Mouse (Mus musculus): ENCODE measurements around the gene Smad1. TPM values are rescaled to one million over a fixed set of nuclear protein-coding genes. Genes with fewer than 3 reads are reported as not detected.

Gene Smad1
- polyA plus RNA-seq, 1 experiment from 2014 or later: 65.6 TPM

DNA sequence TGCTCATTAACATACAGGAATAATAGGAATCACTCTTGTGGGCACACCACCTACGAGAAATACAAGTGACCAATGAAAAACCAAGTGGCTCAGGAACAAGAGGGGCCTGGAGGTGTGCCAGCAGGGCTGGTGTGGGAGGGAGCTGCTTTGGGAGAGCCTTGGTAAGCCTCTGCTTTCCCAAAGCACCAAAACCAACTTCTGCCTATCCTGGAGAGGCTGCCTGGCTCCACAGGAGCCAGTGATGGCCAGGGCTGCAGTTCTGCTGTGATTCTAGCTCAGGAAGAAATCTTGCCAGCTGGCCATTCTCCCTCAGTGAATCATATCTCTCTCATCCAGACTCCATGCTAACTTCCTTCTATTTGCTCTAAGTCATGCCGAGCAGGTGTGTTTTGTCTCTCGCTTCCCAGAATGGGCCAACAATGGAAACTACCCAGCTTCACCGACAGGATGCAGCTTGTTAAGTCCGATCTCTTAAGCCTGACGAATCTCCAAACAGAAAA lies 49.2 kb downstream of the Smad1 start:
- Histone ChIP-seq H3K27ac (ENCODE audit: low read length) (peak overlapping the region; percentile 56), H3K4me2 (ENCODE audit: low read length) (peak overlapping the region; percentile 20), H3K27me3 (replicated peaks; ENCODE audit: control insufficient read depth, insufficient read depth, low read length) (no peaks in the 10 kb centered on the region), H3K4me1 (replicated peaks; ENCODE audit: control insufficient read depth, insufficient read depth, low read length) (peaks cover 29% of the 10 kb centered on the region), H3K9ac (replicated peaks; ENCODE audit: low read depth, low read length) (no peak overlapping the region), H3K4me3 (replicated peaks; ENCODE audit: low read length) (no peak overlapping the region), H3K36me3 (ENCODE audit: control insufficient read depth, insufficient read depth) (no peaks in the 10 kb centered on the region), H3K9me3 (ENCODE audit: control insufficient read depth, low read length) (no peaks in the 10 kb centered on the region)
- 8% methylated on average over 6 of the region's 6 CpGs for WGBS
- ATAC-seq: peak; percentile 82

DNA sequence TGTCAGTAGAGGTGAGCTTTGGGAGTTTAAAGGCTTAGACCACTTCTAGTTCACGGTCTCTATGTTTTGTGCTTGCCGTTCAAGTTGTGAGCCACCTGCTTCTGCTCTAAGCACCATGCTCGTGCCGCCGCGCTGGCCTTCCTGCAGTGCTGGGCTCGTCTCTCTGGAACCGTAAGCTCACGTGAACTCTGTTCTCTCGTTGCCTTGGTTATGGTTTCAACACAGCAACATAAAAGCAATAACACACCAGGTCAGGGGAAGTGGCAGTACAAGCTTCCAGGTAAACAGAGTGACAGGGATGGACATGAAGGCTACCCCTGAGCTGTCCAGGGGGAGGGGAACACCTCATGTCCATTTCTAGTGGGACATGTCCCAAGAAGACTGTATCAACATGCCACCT lies 52.9 kb downstream of the Smad1 start:
- Histone ChIP-seq H3K9ac (replicated peaks; ENCODE audit: low read depth, low read length) (no peak overlapping the region), H3K36me3 (ENCODE audit: control insufficient read depth, insufficient read depth) (peaks cover 10% of the 10 kb centered on the region; the same call in 1 of the 2 replicates), H3K27me3 (replicated peaks; ENCODE audit: control insufficient read depth, insufficient read depth, low read length) (no peaks in the 10 kb centered on the region), H3K27ac (ENCODE audit: low read length) (no peak overlapping the region), H3K4me2 (ENCODE audit: low read length) (no peak overlapping the region), H3K4me1 (replicated peaks; ENCODE audit: control insufficient read depth, insufficient read depth, low read length) (peaks cover 16% of the 10 kb centered on the region), H3K9me3 (ENCODE audit: control insufficient read depth, low read length) (no peaks in the 10 kb centered on the region), H3K4me3 (replicated peaks; ENCODE audit: low read length) (no peak overlapping the region)
- WGBS: 92% methylated on average over 10 of the region's 10 CpGs
- no peak for ATAC-seq

GRCm38 (mm10) chr8:79345856-79346255 lies 53.5 kb downstream of the Smad1 start:
- WGBS: 76% methylated on average over 6 of the region's 6 CpGs
- H3K36me3 ChIP-seq (ENCODE audit: control insufficient read depth, insufficient read depth): peaks cover 10% of the 10 kb centered on the region; the same call in 1 of the 2 replicates
- no peaks in the 10 kb centered on the region for H3K9me3 ChIP-seq (ENCODE audit: control insufficient read depth, low read length)
- H3K27me3 ChIP-seq (replicated peaks; ENCODE audit: control insufficient read depth, insufficient read depth, low read length): no peaks in the 10 kb centered on the region
- peaks cover 16% of the 10 kb centered on the region for H3K4me1 ChIP-seq (replicated peaks; ENCODE audit: control insufficient read depth, insufficient read depth, low read length)
- H3K4me2 ChIP-seq (ENCODE audit: low read length): no peak overlapping the region
- H3K9ac ChIP-seq (replicated peaks; ENCODE audit: low read depth, low read length): no peak overlapping the region
- H3K27ac ChIP-seq (ENCODE audit: low read length): no peak overlapping the region
- no peak for ATAC-seq
- no peak overlapping the region for H3K4me3 ChIP-seq (replicated peaks; ENCODE audit: low read length)

DNA sequence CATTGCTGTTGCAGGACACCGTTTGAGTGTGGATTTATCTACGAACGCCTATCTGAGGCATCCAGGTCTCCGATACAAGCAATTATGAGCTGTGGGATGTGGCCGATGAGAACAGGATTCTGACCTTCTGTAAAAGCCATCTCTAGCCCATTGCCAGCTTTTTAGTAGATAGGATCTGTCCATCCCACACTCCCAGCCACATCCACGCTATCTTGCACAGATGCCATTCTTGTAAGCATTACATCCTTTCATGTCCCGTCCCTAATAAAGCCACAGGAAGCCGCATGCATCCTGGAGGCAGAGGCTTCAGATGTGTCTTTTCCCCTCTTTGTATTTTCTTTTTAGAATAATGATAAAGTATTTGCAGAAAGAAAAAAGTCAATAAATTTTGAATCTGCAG lies 58.1 kb downstream of the Smad1 start:
- Histone ChIP-seq H3K4me1 (replicated peaks; ENCODE audit: control insufficient read depth, insufficient read depth, low read length) (no peaks in the 10 kb centered on the region), H3K27me3 (replicated peaks; ENCODE audit: control insufficient read depth, insufficient read depth, low read length) (no peaks in the 10 kb centered on the region), H3K4me3 (replicated peaks; ENCODE audit: low read length) (no peak overlapping the region), H3K9me3 (ENCODE audit: control insufficient read depth, low read length) (no peaks in the 10 kb centered on the region), H3K36me3 (ENCODE audit: control insufficient read depth, insufficient read depth) (peaks cover 19% of the 10 kb centered on the region; the same call in 1 of the 2 replicates), H3K9ac (replicated peaks; ENCODE audit: low read depth, low read length) (no peak overlapping the region), H3K4me2 (ENCODE audit: low read length) (no peak overlapping the region), H3K27ac (ENCODE audit: low read length) (no peak overlapping the region)
- ATAC-seq: no peak
- 94% methylated on average over 8 of the region's 8 CpGs for WGBS

DNA sequence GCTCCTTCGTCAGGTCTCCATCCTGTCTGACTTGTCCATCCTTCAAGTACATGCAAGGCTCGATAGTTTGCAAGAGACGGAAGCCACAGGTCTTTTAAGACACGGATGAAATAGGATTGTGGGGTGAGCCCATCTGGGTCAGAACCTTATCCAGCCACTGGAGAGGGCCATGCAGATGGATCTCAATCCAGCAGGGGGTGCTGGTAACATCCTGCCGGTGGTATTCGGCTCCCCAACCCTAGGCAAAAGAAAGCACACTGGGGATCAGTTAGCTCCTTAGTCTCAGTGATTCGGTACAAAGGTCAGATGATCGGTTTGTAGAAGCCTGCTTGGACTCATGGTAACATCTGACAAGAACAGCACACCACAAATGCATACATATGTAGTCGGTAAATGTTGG lies 59.8 kb downstream of the Smad1 start:
- no peak for ATAC-seq
- Histone ChIP-seq H3K27me3 (replicated peaks; ENCODE audit: control insufficient read depth, insufficient read depth, low read length) (no peaks in the 10 kb centered on the region), H3K4me1 (replicated peaks; ENCODE audit: control insufficient read depth, insufficient read depth, low read length) (no peaks in the 10 kb centered on the region), H3K4me2 (ENCODE audit: low read length) (no peak overlapping the region), H3K9me3 (ENCODE audit: control insufficient read depth, low read length) (no peaks in the 10 kb centered on the region), H3K27ac (ENCODE audit: low read length) (no peak overlapping the region), H3K9ac (replicated peaks; ENCODE audit: low read depth, low read length) (no peak overlapping the region), H3K4me3 (replicated peaks; ENCODE audit: low read length) (no peak overlapping the region), H3K36me3 (ENCODE audit: control insufficient read depth, insufficient read depth) (peaks cover 19% of the 10 kb centered on the region; the same call in 1 of the 2 replicates)
- WGBS: 74% methylated on average over 9 of the region's 9 CpGs

GRCm38 (mm10) chr8:79338619-79339018 lies 60.7 kb downstream of the Smad1 start:
- Histone ChIP-seq H3K9me3 (ENCODE audit: control insufficient read depth, low read length) (no peaks in the 10 kb centered on the region), H3K9ac (replicated peaks; ENCODE audit: low read depth, low read length) (no peak overlapping the region), H3K4me2 (ENCODE audit: low read length) (no peak overlapping the region), H3K27me3 (replicated peaks; ENCODE audit: control insufficient read depth, insufficient read depth, low read length) (no peaks in the 10 kb centered on the region), H3K4me1 (replicated peaks; ENCODE audit: control insufficient read depth, insufficient read depth, low read length) (no peaks in the 10 kb centered on the region), H3K27ac (ENCODE audit: low read length) (no peak overlapping the region), H3K4me3 (replicated peaks; ENCODE audit: low read length) (no peak overlapping the region), H3K36me3 (ENCODE audit: control insufficient read depth, insufficient read depth) (peaks cover 17% of the 10 kb centered on the region; the same call in 1 of the 2 replicates)
- WGBS: 75% methylated on average over 10 of the region's 10 CpGs
- peak; percentile 34; the same call in 1 of the 2 replicates for ATAC-seq

DNA sequence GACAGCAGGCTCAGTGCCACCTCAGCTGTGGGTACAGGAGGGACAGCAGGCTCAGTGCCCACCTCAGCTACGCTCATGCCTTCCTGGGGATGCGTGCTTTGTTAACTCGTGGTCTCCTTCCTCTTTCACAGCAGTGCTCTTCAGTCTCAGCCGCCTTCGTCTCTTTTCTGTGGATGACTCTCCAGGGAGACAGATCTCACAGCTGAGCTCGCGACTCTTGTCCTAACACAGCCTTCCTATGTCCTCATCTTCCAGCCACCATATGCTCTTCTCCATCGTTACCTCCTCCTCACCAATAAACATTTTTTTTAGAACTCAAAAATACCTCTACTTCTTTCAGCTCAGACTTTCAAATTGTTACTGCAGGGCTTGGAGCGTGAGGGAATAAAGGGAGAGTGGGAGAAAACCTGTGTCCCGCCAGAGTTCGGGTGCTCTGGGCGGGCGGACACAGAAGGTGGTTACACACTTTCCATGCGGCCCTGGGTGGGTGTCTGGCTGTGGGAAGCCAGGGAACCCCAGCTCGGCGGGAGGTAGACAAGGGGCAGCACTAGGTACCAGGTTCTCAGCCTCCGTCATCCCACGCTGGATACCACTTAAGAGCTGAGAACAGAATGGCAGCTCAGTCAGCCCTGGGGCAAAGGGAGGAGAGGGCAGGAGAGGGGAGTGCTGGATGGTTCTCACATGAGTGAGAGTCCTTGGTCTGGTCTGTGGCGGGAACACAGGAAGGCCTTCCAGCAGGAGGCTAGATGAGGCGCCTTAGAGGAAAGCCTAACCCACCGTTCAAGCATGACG lies 67.0 kb downstream of the Smad1 start:
- Histone ChIP-seq H3K4me2 (ENCODE audit: low read length) (no peak overlapping the region), H3K4me1 (replicated peaks; ENCODE audit: control insufficient read depth, insufficient read depth, low read length) (no peaks in the 10 kb centered on the region), H3K9me3 (ENCODE audit: control insufficient read depth, low read length) (no peaks in the 10 kb centered on the region), H3K27me3 (replicated peaks; ENCODE audit: control insufficient read depth, insufficient read depth, low read length) (no peaks in the 10 kb centered on the region), H3K27ac (ENCODE audit: low read length) (no peak overlapping the region), H3K4me3 (replicated peaks; ENCODE audit: low read length) (no peak overlapping the region), H3K9ac (replicated peaks; ENCODE audit: low read depth, low read length) (no peak overlapping the region), H3K36me3 (ENCODE audit: control insufficient read depth, insufficient read depth) (0 out of 2 replicates have a peak, but pooled peaks cover 3% of the 10 kb centered on the region)
- WGBS: 94% methylated on average over 22 of the region's 22 CpGs
- no peak for ATAC-seq

DNA sequence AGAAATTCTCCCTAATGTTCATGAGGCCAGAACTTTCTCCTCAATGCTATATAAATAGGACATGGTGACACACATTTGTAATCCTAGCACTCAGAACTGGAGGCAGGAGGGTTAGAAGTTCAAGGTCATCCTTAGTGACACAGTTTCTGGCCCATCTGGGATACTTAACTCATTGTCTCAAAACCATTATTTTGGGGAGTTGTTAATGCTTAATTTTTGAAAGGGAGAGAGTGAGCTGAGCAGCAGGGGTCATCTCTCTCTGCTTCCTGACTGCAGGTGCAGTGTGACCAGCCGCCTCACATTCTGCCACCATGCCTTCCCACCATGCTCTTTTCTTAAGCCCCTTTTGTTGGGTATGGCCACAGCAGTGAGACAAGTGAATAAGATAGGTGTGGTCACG lies 67.7 kb downstream of the Smad1 start:
- 82% methylated on average over 2 of the region's 2 CpGs for WGBS
- Histone ChIP-seq H3K27me3 (replicated peaks; ENCODE audit: control insufficient read depth, insufficient read depth, low read length) (no peaks in the 10 kb centered on the region), H3K36me3 (ENCODE audit: control insufficient read depth, insufficient read depth) (no peaks in the 10 kb centered on the region), H3K27ac (ENCODE audit: low read length) (no peak overlapping the region), H3K4me1 (replicated peaks; ENCODE audit: control insufficient read depth, insufficient read depth, low read length) (no peaks in the 10 kb centered on the region), H3K4me2 (ENCODE audit: low read length) (no peak overlapping the region), H3K4me3 (replicated peaks; ENCODE audit: low read length) (no peak overlapping the region), H3K9me3 (ENCODE audit: control insufficient read depth, low read length) (no peaks in the 10 kb centered on the region), H3K9ac (replicated peaks; ENCODE audit: low read depth, low read length) (no peak overlapping the region)
- ATAC-seq: no peak

GRCm38 (mm10) chr8:79331017-79331416 lies 68.3 kb downstream of the Smad1 start:
- no peaks in the 10 kb centered on the region for H3K36me3 ChIP-seq (ENCODE audit: control insufficient read depth, insufficient read depth)
- H3K27me3 ChIP-seq (replicated peaks; ENCODE audit: control insufficient read depth, insufficient read depth, low read length): no peaks in the 10 kb centered on the region
- H3K9me3 ChIP-seq (ENCODE audit: control insufficient read depth, low read length): no peaks in the 10 kb centered on the region
- H3K4me1 ChIP-seq (replicated peaks; ENCODE audit: control insufficient read depth, insufficient read depth, low read length): no peaks in the 10 kb centered on the region
- no peak overlapping the region for H3K9ac ChIP-seq (replicated peaks; ENCODE audit: low read depth, low read length)
- H3K27ac ChIP-seq (ENCODE audit: low read length): no peak overlapping the region
- WGBS: 90% methylated on average over 9 of the region's 9 CpGs
- no peak overlapping the region for H3K4me3 ChIP-seq (replicated peaks; ENCODE audit: low read length)
- no peak for ATAC-seq
- H3K4me2 ChIP-seq (ENCODE audit: low read length): no peak overlapping the region

Data from forebrain, embryonic 16.5 days (tissue).